Mouse (Mus musculus) c-Kit-positive CD71-negative TER-119-negative erythroid progenitor cells, embryonic 14.5 days (primary cell): Measurements from ENCODE around the gene Snx15.
"Not testable (repeated sequence)": the region's sequence is repeated elsewhere in the genome, so short reads cannot be mapped to it uniquely, and the experiment has no call there.

Experiments used
- DNase-seq: peaks from one replicate; pipeline ENCODE4 v3.0.0-alpha.2; 2013; ENCODE audit warnings: low read depth

Gene Snx15

DNA sequence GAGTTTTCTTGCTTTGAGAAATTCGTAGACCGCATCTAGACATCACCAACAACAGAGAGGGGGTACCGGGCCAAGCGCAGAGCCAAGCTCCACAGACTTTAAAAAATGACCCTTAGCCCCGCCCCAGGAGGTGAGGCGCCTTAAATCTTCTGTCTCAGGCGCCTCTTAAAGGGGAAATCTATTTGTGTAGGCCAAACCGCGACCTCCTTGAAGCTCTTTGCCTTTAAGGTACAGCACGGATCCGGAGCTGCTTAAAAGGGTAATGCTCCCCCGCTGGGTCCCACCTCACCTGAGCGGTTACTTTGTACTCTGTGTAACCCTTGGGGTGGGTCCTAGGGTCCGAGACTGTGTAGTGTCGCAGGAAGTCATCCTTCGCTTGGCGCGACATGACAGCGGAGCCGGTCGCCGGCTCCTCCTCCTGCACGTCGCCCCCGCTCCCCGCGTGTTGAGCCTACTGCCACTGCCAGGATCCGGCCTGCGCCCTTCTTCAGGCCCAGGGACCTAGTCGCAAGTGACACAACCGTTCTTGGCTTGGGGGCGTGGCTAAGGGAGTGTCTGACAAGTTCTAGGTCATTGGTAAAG is at the start of gene Snx15:
Gene Snx15, minus strand, starts transcription at position 545 of the 582 bp plus-strand sequence.
- DNase-seq: peak; percentile 94

- DNase-seq: no peak
Observed at GRCm38 (mm10) chr19:6174771-6175170, 46.7 kb upstream of the Snx15 start.

DNA sequence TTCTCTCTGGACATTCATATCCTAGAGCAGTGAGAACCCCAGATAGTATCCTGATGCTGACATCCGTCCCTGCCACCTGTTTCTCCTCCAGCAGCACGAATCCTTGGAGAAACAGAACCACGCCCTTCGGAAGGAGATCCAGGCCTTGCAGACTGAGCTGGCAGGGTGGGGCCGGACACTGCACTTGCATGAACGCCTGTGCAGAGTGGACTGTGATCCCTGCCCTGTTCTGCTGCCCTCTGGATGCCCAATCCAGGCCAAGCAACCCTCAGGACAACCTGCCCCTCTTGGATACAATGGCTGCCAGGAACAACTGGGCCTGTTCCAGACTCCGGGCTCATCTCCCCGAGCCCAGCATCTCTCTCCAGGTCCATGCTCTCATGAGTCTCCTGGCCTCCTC is 43.1 kb upstream of the Snx15 start:
- no peak for DNase-seq

DNA sequence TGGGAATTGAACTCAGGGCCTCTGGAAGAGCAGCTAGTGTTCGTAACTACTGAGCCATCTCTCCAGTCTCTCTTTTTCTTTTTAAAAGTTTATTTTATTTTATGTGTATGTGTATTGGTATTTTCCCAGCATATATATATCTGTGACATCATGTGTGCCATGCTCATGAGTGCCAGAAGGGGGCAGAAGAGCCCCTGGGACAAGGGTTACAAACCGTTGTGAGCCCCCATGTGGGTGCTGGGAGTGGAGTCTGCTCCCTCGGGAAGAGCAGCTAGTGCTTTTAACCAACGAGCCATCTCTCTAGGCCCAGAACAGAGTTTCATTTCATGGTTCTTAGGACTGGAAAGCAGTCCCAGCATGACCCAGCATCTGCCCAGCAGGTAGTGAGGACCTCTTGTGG is 38.6 kb upstream of the Snx15 start:
- DNase-seq: no peak

DNA sequence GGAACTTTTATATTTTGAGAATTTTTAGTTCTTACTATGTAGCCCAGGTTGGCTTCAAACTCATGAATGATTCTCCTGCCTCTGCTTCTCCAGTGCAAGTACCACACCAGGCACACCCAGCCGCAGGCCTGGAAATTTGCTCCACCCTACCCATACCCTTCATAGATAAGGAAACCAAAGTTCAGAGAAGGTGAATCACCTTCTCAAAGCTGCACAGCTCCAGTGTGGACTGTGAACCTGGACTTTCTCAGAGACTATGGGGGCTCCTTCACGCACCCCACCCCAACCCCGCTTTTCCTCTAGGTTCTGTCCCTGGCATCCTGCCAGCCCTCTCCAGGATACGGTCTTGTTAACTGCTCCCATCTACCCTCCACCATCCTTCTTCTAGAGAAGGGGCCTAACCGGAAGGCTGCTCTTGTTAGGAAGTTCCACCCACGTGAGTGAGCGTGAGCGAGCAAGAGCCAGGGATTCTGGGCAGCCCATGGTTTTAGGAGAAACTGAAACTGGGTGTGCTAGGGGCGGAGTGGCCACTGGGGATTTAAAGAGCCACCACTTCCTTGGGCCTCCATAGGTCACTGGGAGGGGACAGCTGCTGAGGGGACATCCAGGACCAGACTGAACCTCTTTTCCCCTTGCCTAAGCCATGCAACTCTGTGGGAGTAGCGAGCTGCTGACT is 35.9 kb upstream of the Snx15 start:
- no peak for DNase-seq

DNA sequence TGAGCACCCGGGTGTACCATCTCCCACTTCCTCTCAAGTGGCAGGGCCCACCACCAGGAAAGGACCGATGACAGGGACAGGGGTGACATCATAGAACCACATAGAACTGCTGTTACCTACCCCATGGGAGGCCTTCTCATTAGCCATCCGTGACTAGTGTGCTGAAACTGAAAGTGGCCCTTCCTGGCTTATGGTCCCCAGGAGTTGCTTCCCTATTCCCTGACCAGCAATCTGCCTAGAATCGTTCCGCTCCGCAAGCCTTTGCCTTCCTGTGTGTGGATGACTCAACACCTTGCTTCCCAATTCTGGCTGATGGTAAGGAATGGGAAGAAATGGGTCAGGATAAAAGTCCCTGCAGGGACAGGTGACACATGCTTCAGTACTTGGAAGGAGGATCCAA is 29.1 kb upstream of the Snx15 start:
- peak; percentile 40 for DNase-seq

GRCm38 (mm10) chr19:6156372-6156771 is 28.3 kb upstream of the Snx15 start:
- no peak for DNase-seq

DNA sequence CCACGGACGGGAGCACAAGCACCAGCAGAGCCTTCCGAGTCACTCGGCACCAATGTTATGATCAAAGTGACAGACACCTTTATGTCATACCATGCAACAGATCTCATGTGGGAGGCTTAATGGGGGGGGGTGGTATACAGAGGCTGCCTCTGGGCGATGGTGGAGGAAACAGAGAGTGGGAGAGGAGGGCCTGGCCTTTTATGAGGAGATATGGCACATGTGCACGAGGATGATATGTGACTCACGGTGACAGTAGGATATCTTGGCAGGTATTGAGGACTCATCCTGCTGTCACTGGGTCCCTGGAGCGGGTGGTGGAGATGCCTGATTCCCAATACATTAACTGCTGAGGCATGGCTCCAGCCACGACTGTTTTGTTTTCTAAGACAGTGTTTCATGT is 27.1 kb upstream of the Snx15 start:
- DNase-seq: no peak

GRCm38 (mm10) chr19:6144842-6145241 is 16.7 kb upstream of the Snx15 start:
- no peak for DNase-seq

DNA sequence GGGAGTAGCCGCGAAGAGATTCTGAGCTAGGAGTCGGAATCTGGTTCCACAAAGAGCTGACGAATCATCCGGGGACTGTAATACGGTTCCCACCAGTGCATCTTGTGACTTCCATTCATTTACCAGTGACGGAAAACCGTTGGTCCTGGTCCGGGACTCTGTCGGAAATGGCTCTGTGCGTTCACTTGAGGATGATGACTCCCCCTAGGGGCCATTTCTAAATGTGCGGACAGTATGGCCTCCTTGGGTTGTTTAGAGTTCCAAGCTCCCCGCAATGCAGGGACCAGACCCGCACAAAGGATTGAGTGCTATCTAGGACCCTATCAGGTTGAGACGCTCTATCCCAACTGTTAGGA is 13.3 kb upstream of the Snx15 start, which contains the start of gene Arl2:
Gene Arl2, minus strand, starts transcription at position 155 of the 356 bp plus-strand sequence.
- peak; percentile 89 for DNase-seq

- DNase-seq: peak; percentile 89
Observed at GRCm38 (mm10) chr19:6140678-6141393, 12.7 kb upstream of the Snx15 start, which contains the start of gene Batf2. TSS of gene Batf2 (plus strand) at chr19:6140983.

DNA sequence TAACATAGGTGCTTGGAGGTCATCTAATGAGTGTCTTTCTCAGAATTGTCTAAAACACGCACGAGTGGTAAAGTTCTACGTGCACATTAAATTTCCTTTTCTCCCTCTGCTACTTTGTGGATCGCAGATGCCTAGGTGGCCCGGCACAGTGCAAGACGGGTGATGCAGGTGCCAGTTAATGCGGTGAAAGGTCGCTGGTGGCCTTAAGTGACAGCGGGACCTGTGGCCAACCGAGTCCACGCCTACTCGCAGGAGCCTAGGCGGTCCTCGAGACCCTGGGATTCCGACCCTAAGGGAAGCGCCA is 12.2 kb upstream of the Snx15 start:
- no peak for DNase-seq

DNA sequence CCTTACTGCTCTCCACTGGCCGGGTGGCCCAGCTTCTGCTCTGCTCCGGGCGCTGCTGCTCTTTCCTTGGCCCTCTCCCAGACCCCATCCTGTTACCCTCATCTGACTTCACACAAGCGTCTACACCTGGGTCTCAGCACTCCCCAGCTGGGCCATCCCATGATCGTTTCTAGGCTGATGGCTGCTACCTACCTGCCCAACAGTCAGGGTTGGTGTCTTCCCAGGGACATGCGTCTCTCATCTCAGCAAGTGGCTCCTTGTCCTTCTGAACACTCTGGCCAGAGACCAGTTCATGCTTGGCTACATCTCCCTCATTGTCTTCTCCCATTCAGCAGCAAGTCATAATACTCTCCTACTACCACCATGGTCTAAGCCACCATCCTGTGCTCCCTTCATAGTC is 11.6 kb upstream of the Snx15 start:
- DNase-seq: no peak

- DNase-seq: no peak
Observed at GRCm38 (mm10) chr19:6136397-6136796, 8.3 kb upstream of the Snx15 start.

- DNase-seq: not testable (repeated sequence)
Observed at GRCm38 (mm10) chr19:6133197-6133596, 5.1 kb upstream of the Snx15 start.

GRCm38 (mm10) chr19:6132171-6132827 is 4.2 kb upstream of the Snx15 start:
- no peak for DNase-seq

GRCm38 (mm10) chr19:6130414-6131128 is 2.5 kb upstream of the Snx15 start:
- not testable (repeated sequence) for DNase-seq

GRCm38 (mm10) chr19:6126789-6127580 is 1.1 kb downstream of the Snx15 start:
- DNase-seq: no peak

- peak; percentile 72 for DNase-seq
Observed at GRCm38 (mm10) chr19:6126289-6126688, 1.8 kb downstream of the Snx15 start.

DNA sequence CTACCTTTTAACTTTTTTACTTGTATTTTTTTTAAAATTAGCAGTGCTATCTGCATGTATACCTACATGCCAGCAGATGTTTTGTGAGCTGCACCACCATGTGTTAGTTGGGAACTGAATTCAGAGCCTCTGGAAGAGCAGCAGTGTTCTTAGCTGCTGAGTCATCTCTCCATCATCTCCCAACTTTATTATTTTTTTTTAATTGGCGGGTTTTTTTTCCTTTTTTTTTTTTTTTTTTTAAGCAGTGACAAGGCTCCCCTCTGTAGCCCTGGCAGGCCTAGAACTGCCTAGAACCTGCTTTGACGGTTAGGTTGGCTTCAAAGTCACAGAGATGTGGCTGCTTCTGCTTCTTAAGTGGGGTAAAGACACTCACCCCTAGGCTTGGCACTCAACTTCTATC is 3.2 kb downstream of the Snx15 start:
- no peak for DNase-seq

GRCm38 (mm10) chr19:6123330-6123729 is 4.8 kb downstream of the Snx15 start:
- DNase-seq: no peak
